Mouse (Mus musculus): ENCODE data around the gene Clca4b.
"Not testable (repeated sequence)": the region's sequence is repeated elsewhere in the genome, so short reads cannot be mapped to it uniquely, and the experiment has no call there.

The Clca4b gene

DNA sequence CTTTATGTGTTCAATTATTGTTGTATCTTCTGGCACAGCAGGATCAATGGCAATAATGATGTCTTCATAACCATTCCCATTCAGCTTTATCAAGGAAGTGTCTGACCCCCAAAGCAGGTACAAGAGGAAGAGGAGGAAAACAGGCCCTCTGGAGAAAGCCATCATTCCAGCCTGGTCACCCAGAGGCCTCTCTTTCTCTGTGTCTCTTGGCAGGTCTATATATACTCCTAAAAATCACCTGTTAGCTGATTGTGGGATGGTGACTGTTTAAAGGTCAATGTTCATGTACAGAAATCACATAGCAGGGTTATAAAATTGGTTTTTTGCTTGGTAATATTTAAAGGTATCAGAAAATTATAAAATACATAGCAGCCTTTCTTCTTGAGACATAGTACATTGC lies at the start of gene Clca4b:
Gene Clca4b, minus strand, starts transcription at position 195 of the 400 bp plus-strand sequence.
- no peak for DNase-seq

DNA sequence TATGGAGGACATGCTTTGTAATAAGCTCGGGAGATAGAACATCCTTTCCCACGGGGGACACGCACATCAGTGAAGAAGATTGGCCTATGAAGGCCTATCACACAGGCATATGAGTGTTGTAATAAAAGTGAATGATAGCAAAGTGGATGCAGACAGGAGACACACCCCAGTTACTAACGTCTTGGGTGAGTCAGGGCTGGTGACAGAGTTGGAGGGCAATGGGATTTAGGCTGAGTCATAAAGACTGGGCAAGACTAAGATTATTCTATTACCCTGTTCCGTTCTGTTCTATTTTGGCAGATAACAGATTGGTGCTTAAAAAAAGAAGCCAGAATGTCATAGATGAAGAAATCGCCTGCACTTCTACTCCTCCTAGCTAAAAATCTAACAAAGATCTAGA lies 48.2 kb upstream of the Clca4b start:
- DNase-seq: no peak

DNA sequence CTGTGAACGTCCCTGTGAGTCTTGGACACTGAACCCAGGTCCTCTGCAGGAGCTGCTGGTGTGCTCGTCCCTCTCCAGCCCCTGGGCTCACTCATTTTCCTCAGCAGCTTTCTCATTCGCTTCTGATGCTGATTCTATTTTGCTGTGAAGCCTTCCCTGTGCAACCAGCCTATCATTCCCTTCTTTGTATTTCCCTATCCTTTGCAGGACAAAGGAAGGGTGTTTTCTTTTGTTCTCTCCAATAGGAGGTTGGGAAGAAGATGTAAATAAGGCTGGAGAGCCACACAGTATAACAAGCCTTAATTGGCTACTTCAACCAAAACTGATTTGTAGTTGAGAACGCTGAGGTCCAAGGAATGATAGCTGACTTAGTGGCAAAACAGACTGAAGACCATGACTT lies 45.3 kb upstream of the Clca4b start:
- no peak for DNase-seq

GRCm38 (mm10) chr3:144976091-144976490 lies 43.8 kb upstream of the Clca4b start:
- DNase-seq: no peak

GRCm38 (mm10) chr3:144974945-144975344 lies 42.6 kb upstream of the Clca4b start, which contains the start of gene Clca4a:
Gene Clca4a (minus strand): TSS chr3:144975045.
- DNase-seq: no peak

GRCm38 (mm10) chr3:144971553-144972270 lies 39.4 kb upstream of the Clca4b start:
- no peak for DNase-seq

DNA sequence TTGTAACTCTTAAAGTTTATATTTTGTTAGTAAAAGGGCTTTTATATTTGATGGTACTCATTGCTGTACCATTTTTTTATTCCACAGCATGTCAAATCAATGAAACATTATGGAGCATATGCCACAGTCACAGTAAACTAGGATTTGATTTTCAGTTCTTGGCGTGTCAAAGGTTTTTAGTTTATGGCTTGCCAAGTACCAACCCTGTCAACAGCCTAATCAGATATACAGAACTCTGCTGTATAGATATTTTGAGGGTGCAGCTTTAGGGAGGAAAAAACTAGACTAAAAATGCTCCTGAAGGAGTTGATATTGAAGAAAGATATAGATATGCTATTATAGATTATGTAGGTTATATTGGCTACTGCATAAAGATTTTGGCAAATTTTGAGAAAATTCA lies 37.4 kb upstream of the Clca4b start:
- no peak for DNase-seq

DNA sequence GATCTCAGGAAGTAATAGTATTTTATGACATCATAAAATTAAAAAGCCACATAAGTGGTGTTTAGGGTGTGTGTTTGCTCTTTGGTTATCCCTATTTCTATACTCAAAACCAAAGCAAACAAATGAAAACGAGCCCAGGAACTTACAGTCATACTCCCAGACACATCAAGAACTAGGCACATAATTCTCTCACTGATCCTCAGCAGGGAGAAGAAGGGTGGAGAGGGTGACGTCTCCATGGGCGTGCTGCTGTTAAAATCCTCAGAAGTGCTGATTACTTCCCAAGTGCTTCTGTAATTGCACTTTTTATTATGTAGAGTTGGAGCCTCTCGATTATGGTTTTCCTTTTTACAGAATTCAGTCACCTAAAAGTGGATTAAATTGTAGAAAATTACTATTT lies 33.7 kb upstream of the Clca4b start:
- DNase-seq: no peak

DNA sequence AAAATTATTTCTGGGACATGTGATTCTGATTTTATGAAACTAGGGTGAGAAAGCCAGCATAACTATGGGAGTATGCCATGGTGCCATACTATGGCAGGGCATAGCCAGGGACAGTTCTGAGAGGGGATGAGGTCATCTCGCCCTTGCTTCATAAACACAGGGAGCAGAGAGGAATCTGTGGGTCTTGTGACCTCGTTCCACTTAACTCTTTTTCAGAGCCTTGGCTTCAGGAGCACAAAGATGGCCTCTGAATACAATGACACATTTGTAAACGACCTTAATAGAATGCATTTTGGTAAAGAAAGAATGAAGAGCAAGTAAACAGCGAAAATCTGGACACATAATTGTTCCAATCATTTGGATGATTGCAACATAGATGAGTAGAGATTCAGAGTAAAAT lies 18.5 kb upstream of the Clca4b start:
- no peak for DNase-seq

- DNase-seq: not testable (repeated sequence)
Measured at GRCm38 (mm10) chr3:144947376-144947775, 15.0 kb upstream of the Clca4b start.

GRCm38 (mm10) chr3:144933625-144934024 lies 1.3 kb upstream of the Clca4b start:
- DNase-seq: not testable (repeated sequence)

- DNase-seq: no peak
Measured at GRCm38 (mm10) chr3:144933011-144933491, 722 bp upstream of the Clca4b start.

- DNase-seq: no peak
Measured at GRCm38 (mm10) chr3:144914014-144914413, 18.3 kb downstream of the Clca4b start.

DNA sequence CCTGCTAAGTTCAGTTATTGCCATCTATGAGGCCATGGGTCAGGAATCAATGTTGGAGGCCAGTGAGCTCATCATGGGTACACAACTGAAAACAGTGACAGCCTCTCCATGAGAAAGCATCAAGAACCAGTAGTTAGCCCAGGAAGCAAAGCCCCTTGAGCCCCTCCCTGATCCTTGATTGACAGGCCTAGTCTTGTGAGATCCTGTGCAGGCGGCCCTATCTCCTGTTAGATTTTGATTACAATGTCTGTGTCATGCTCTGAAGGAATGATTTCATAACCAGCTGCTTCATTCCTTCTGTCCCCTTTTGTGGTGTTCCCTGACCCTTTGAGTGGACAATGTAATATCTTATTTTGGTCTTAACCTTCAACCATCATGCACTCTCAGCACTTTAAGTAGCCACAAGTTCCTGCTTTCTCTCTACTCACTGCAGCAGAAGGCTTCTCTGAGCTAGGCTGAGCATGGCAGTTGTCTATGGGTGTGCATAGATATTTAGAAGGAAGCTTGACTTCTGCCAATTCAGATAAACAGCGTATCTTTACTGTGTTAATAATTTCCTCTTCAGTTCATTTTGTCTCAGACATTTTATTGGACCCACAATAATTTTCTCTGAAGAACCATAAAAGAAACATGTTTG lies 35.2 kb downstream of the Clca4b start:
- no peak for DNase-seq

DNA sequence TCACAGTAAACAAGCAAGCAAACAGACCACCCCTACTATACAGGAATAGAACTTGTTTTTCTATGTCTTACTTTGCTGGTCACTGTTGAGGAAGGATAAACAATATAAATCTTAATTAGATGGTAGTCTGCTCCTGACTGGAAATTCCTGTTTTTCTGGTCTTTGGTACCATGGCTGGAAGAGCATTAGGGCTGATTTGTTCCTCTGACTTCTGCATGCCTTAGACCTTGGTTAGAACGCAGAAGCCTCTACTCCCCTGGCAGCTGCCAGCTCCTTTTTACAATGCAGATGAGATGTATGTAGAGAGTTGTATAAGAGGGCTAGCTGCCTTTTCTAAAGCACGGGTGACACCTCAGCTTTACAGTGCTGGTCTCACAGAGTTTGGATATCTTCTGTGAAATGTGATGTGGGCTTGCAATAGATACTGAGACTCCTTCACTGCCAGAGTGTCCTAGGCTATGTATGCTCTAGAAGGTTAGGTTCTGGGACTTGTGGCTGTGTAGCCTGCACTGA lies 42.0 kb downstream of the Clca4b start:
- DNase-seq: no peak

- no peak for DNase-seq
Measured at GRCm38 (mm10) chr3:144886957-144887356, 45.4 kb downstream of the Clca4b start.

- DNase-seq: not testable (repeated sequence)
Measured at GRCm38 (mm10) chr3:144872012-144872411, 60.3 kb downstream of the Clca4b start.
